Mouse (Mus musculus): Measurements from ENCODE around the gene Aurkb. TPM values are rescaled to one million over a fixed set of nuclear protein-coding genes. Genes with fewer than 3 reads are reported as not detected.
"Not testable (repeated sequence)": the region's sequence is repeated elsewhere in the genome, so short reads cannot be mapped to it uniquely, and the experiment has no call there.

The Aurkb gene
- polyA plus RNA-seq, 1 experiment from 2014 or later, result 64.3 TPM

- peak overlapping the region; percentile 94 for H3K27ac ChIP-seq
- H3K27me3 ChIP-seq, result no peaks in the 10 kb centered on the region
- no peak overlapping the region for H3K4me2 ChIP-seq
- H3K4me1 ChIP-seq (replicated peaks), result peaks cover 44% of the 10 kb centered on the region
- no peak overlapping the region for H3K9ac ChIP-seq
- peaks cover 16% of the 10 kb centered on the region for H3K36me3 ChIP-seq
- H3K9me3 ChIP-seq (replicated peaks), result no peaks in the 10 kb centered on the region
- no peak overlapping the region for H3K4me3 ChIP-seq
- WGBS, result 24% methylated on average over 4 of the region's 4 CpGs
- 0 out of 2 replicates have a peak, but pooled peaks have one; percentile 15 for ATAC-seq (replicated peaks; ENCODE audit: insufficient number of reproducible peaks, insufficient read depth, low FRiP score, low read depth)
Measured at GRCm38 (mm10) chr11:69087082-69087481, 41.6 kb downstream of the Aurkb start.

- Histone ChIP-seq H3K27me3 (no peaks in the 10 kb centered on the region), H3K4me3 (peak overlapping the region; percentile 87), H3K9ac (no peak overlapping the region), H3K4me1 (replicated peaks) (peaks cover 47% of the 10 kb centered on the region), H3K9me3 (replicated peaks) (no peaks in the 10 kb centered on the region), H3K27ac (peak overlapping the region; percentile 94), H3K36me3 (peaks cover 20% of the 10 kb centered on the region), H3K4me2 (peak overlapping the region; percentile 82; the same call in 1 of the 2 replicates)
- WGBS, result 60% methylated on average over 2 of the region's 2 CpGs
- ATAC-seq (replicated peaks; ENCODE audit: insufficient number of reproducible peaks, insufficient read depth, low FRiP score, low read depth), result no peak
Measured at GRCm38 (mm10) chr11:69087597-69087996, 42.1 kb downstream of the Aurkb start.

GRCm38 (mm10) chr11:69088103-69088855 is 42.8 kb downstream of the Aurkb start, which contains the start of gene Vamp2:
Gene Vamp2, plus strand, starts transcription at chr11:69088490.
- peak; percentile 73 for ATAC-seq (replicated peaks; ENCODE audit: insufficient number of reproducible peaks, insufficient read depth, low FRiP score, low read depth)
- H3K27ac ChIP-seq, result peak within 1 kb of the TSS; percentile 94
- H3K4me1 ChIP-seq (replicated peaks), result peaks cover 50% of the 10 kb centered on the region
- H3K36me3 ChIP-seq, result peaks cover 23% of the 10 kb centered on the region
- H3K4me2 ChIP-seq, result peak within 1 kb of the TSS; percentile 82
- H3K9ac ChIP-seq, result peak within 1 kb of the TSS; percentile 94
- H3K27me3 ChIP-seq, result no peaks in the 10 kb centered on the region
- 1% methylated on average over 63 of the region's 67 CpGs for WGBS
- peak within 1 kb of the TSS; percentile 87 for H3K4me3 ChIP-seq
- H3K9me3 ChIP-seq (replicated peaks), result no peaks in the 10 kb centered on the region

- 6% methylated on average over 25 of the region's 25 CpGs for WGBS
- H3K4me1 ChIP-seq (replicated peaks), result peaks cover 56% of the 10 kb centered on the region
Measured at GRCm38 (mm10) chr11:69088856-69089615, 43.6 kb downstream of the Aurkb start.

GRCm38 (mm10) chr11:69089616-69090290 is 44.3 kb downstream of the Aurkb start:
- Histone ChIP-seq H3K27ac (peak overlapping the region; percentile 94), H3K4me1 (replicated peaks) (peaks cover 61% of the 10 kb centered on the region), H3K4me3 (peak overlapping the region; percentile 87), H3K4me2 (peak overlapping the region; percentile 82), H3K9ac (peak overlapping the region; percentile 94), H3K9me3 (replicated peaks) (no peaks in the 10 kb centered on the region), H3K36me3 (peaks cover 23% of the 10 kb centered on the region), H3K27me3 (no peaks in the 10 kb centered on the region)
- WGBS, result 78% methylated on average over 12 of the region's 12 CpGs
- ATAC-seq (replicated peaks; ENCODE audit: insufficient number of reproducible peaks, insufficient read depth, low FRiP score, low read depth), result no peak

More at GRCm38 (mm10) chr11:69088856-69089615, 43.6 kb downstream of the Aurkb start:
- H3K27me3 ChIP-seq, result no peaks in the 10 kb centered on the region
- peak overlapping the region; percentile 94 for H3K27ac ChIP-seq
- peaks cover 23% of the 10 kb centered on the region for H3K36me3 ChIP-seq
- peak overlapping the region; percentile 87 for H3K4me3 ChIP-seq
- H3K4me2 ChIP-seq, result peak overlapping the region; percentile 82
- no peak for ATAC-seq (replicated peaks; ENCODE audit: insufficient number of reproducible peaks, insufficient read depth, low FRiP score, low read depth)
- no peaks in the 10 kb centered on the region for H3K9me3 ChIP-seq (replicated peaks)
- peak overlapping the region; percentile 94 for H3K9ac ChIP-seq

GRCm38 (mm10) chr11:69090367-69090766 is 44.9 kb downstream of the Aurkb start:
- Histone ChIP-seq H3K4me3 (0 out of 2 replicates have a peak overlapping the region, but pooled peaks have one; percentile 87), H3K4me1 (replicated peaks) (peaks cover 61% of the 10 kb centered on the region)
- 54% methylated on average over 5 of the region's 6 CpGs for WGBS

GRCm38 (mm10) chr11:69091566-69092385 is 46.3 kb downstream of the Aurkb start:
- H3K4me2 ChIP-seq, result no peak overlapping the region

More at GRCm38 (mm10) chr11:69090367-69090766, 44.9 kb downstream of the Aurkb start:
- no peak for ATAC-seq (replicated peaks; ENCODE audit: insufficient number of reproducible peaks, insufficient read depth, low FRiP score, low read depth)
- Histone ChIP-seq H3K9me3 (replicated peaks) (no peaks in the 10 kb centered on the region), H3K36me3 (peaks cover 23% of the 10 kb centered on the region), H3K9ac (no peak overlapping the region), H3K27ac (peak overlapping the region; percentile 94; the same call in 1 of the 2 replicates), H3K27me3 (no peaks in the 10 kb centered on the region), H3K4me2 (peak overlapping the region; percentile 82)

GRCm38 (mm10) chr11:69092386-69092751 is 46.9 kb downstream of the Aurkb start:
- H3K9me3 ChIP-seq (replicated peaks), result no peaks in the 10 kb centered on the region
- H3K4me1 ChIP-seq (replicated peaks), result peaks cover 51% of the 10 kb centered on the region
- peak overlapping the region; percentile 92 for H3K27ac ChIP-seq
- H3K27me3 ChIP-seq, result no peaks in the 10 kb centered on the region
- no peak overlapping the region for H3K4me2 ChIP-seq
- H3K9ac ChIP-seq, result no peak overlapping the region
- no peak for ATAC-seq (replicated peaks; ENCODE audit: insufficient number of reproducible peaks, insufficient read depth, low FRiP score, low read depth)
- no peak overlapping the region for H3K4me3 ChIP-seq
- 1% methylated on average over 3 of the region's 3 CpGs for WGBS
- peaks cover 23% of the 10 kb centered on the region for H3K36me3 ChIP-seq

More at GRCm38 (mm10) chr11:69091566-69092385, 46.3 kb downstream of the Aurkb start:
- Histone ChIP-seq H3K27me3 (no peaks in the 10 kb centered on the region), H3K27ac (peak overlapping the region; percentile 92; the same call in 1 of the 2 replicates), H3K9me3 (replicated peaks) (no peaks in the 10 kb centered on the region), H3K9ac (0 out of 2 replicates have a peak overlapping the region, but pooled peaks have one; percentile 15), H3K4me1 (replicated peaks) (peaks cover 53% of the 10 kb centered on the region), H3K36me3 (peaks cover 23% of the 10 kb centered on the region), H3K4me3 (no peak overlapping the region)
- WGBS, result 55% methylated on average over 7 of the region's 7 CpGs
- no peak for ATAC-seq (replicated peaks; ENCODE audit: insufficient number of reproducible peaks, insufficient read depth, low FRiP score, low read depth)

- H3K36me3 ChIP-seq, result peaks cover 23% of the 10 kb centered on the region
- H3K4me1 ChIP-seq (replicated peaks), result peaks cover 51% of the 10 kb centered on the region
- no peak for ATAC-seq (replicated peaks; ENCODE audit: insufficient number of reproducible peaks, insufficient read depth, low FRiP score, low read depth)
- no peak overlapping the region for H3K4me3 ChIP-seq
- no peaks in the 10 kb centered on the region for H3K9me3 ChIP-seq (replicated peaks)
- 85% methylated on average over 4 of the region's 4 CpGs for WGBS
- no peak overlapping the region for H3K9ac ChIP-seq
- H3K27me3 ChIP-seq, result no peaks in the 10 kb centered on the region
- no peak overlapping the region for H3K4me2 ChIP-seq
- H3K27ac ChIP-seq, result peak overlapping the region; percentile 92
Measured at GRCm38 (mm10) chr11:69092871-69093270, 47.4 kb downstream of the Aurkb start.

- not testable (repeated sequence) for ATAC-seq (replicated peaks; ENCODE audit: insufficient number of reproducible peaks, insufficient read depth, low FRiP score, low read depth); H3K27me3 ChIP-seq; H3K4me3 ChIP-seq; H3K4me2 ChIP-seq; H3K9me3 ChIP-seq (replicated peaks)
- peaks cover 57% of the 10 kb centered on the region for H3K4me1 ChIP-seq (replicated peaks)
- whole genome bisulfite sequencing, result 83% methylated on average over 7 of the region's 7 CpGs
- peaks cover 23% of the 10 kb centered on the region for H3K36me3 ChIP-seq
- peak overlapping the region; percentile 47; the same call in 1 of the 2 replicates for H3K9ac ChIP-seq
- H3K27ac ChIP-seq, result peak overlapping the region; percentile 92
Measured at GRCm38 (mm10) chr11:69093856-69094255, 48.4 kb downstream of the Aurkb start.
